Mouse (Mus musculus): Measurements from ENCODE around the gene Fndc3b.
"Not testable (repeated sequence)": the region's sequence is repeated elsewhere in the genome, so short reads cannot be mapped to it uniquely, and the experiment has no call there.

Gene Fndc3b

GRCm38 (mm10) chr3:27421980-27422379 lies 289.1 kb downstream of the Fndc3b start:
- no peak for DNase-seq (ENCODE audit: low read depth, low spot score)

DNA sequence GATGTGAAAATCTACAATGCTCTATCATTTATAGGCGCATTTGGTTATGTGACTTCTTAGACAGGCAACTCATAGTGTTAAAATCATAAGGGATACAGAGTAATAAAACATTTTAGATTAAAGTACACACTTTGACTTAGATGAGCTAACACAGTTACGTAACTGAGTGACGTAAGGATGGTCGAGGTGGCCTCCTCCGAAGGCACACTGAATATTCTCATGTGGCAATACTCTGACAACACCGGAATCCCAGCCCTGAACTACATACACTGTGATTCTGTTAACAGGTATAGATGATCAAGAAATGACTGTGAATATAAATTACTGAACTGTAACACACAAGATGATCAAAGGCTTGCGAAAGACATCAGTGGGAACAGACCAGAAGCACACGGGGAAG lies 292.5 kb downstream of the Fndc3b start:
- DNase-seq (ENCODE audit: low read depth, low spot score) = no peak

DNA sequence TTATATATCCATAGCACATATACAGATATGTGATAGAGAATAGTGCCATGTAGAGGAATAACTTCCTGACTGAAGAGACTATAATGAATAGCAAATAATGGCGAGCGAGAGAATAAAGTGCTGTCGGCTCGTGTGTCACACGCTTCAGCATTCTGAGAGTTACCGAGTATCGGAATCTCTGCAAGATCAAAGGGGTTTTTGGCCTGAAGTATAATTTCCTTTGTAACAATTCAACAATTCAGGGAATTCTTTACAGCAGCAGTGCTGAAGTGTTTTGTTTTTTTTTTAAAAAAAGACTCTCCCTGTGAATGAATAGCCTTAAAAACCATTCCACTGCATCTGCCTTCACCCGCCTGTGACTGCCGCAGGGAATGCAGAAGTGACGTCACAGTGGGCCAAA lies 294.3 kb downstream of the Fndc3b start:
- no peak for DNase-seq (ENCODE audit: low read depth, low spot score)

DNA sequence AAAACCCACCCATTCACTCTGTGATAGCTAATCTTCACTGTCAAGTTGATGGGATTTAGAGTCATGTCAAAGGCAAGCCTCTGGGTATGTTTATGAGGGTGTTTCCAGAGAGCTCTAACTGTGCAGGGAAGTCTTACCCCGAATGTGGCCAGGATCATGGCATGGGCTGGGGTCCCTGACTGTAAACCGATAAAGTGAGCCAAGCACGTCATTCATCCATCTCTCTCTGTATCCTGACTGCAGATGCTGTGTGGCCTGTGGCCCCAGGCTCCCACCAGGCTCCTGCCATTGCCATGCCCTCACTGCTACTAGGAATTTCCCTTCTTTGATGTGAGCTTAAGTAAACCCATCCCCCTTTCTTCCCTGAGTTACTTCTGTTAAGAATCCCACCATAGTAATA lies 297.5 kb downstream of the Fndc3b start:
- DNase-seq (ENCODE audit: low read depth, low spot score) = no peak

DNA sequence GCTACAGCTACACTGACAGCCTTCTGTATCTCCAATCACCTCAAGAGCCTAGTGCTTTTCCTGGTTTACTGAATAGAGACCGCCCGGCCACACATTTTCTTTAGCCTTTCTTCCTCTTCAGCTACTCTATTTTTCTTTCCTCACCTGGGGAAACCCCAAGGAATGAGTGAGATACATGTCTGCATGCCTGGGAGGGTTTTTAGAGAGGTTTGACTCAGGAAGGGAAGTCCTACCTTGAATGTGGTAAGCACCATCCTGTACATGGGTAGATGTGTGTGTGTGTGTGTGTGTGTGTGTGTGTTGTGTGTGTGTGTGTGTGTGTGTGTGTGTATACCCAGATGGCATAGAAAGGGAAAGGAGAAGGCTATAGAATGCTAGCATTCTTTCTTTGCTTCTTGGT lies 299.8 kb downstream of the Fndc3b start:
- no peak for DNase-seq (ENCODE audit: low read depth, low spot score)

DNA sequence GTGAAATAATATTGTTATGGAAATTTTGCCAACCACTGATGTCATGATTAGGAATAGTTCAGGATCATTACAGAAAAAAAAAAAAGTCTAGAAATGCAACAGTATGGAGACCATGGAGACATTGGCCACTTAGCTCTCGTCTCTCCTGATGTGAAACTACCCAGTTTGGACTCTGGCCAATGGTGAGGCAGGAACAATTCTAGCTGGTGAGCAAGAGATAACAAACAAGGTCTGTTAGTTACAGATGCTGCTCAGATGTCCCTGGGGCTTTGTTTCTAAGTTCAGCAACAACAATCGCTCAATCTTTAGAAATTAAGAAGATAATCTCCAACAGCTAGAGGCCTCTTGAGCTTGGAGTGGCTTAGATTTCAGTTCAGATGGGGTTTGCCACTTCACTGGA lies 302.5 kb downstream of the Fndc3b start:
- DNase-seq (ENCODE audit: low read depth, low spot score) = no peak

GRCm38 (mm10) chr3:27406440-27406839 lies 304.7 kb downstream of the Fndc3b start:
- DNase-seq (ENCODE audit: low read depth, low spot score) = peak; percentile 46

DNA sequence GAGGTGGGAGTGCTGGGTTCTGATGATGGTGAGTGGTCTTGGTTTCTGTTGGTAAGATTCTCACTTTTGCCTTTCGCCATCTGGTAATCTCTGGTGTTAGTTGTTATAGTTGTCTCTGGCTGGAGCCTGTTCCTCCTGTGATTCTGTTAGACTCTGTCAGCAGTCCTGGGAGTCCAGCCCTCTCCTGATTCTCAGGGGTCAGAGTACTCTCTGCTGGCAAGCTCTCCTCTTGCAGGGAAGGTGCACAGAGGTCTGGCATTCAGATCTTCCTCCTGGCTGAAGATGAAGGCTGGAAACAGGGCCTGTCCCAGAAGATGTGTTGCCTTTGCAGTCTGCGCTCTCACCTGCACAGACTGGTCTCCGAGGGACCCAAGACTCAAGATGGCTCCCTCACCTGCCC lies 310.1 kb downstream of the Fndc3b start:
- not testable (repeated sequence) for DNase-seq (ENCODE audit: low read depth, low spot score)

DNA sequence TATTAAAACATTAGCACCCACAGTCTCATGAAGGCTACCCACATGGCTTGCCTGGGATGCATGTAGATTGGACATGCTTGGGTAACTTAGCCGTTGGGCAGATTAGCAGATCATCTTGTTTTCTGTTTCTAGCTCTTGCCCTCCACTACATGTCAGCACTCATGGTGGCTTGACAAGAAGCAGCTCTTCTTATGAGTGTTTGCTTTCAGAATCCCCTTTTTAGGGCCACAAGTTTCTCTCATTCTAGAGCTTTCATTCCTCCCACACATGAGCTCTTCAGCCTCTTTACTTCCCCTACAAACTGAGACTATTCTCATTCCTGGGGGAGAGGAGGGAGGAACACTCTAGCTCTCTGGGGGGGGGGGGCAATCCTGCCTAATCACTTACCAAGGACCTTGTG lies 321.2 kb downstream of the Fndc3b start:
- no peak for DNase-seq (ENCODE audit: low read depth, low spot score)

DNA sequence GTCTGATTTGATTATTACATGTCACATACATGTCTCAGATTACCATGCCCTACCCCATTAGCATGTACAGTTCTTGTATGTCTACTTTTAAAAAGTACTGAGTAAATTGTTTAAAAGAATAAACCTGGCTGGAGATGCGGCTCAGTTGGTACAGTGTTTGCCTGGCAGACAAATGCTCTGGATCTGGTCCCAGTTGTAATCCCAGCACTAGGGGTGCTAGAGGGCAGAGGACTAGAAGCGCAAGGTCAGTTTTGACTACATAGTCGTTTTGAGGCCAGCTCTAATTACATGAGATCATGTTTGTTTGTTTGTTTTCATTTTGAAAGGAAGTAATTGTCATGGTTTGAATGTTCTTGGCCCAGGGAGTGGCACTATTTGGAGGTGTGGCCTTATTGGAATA lies 326.3 kb downstream of the Fndc3b start:
- DNase-seq (ENCODE audit: low read depth, low spot score) = peak; percentile 13

- no peak for DNase-seq (ENCODE audit: low read depth, low spot score)
Measured at GRCm38 (mm10) chr3:27377935-27378334, 333.2 kb downstream of the Fndc3b start.

- DNase-seq (ENCODE audit: low read depth, low spot score) = no peak
Measured at GRCm38 (mm10) chr3:27374396-27374795, 336.7 kb downstream of the Fndc3b start.

DNA sequence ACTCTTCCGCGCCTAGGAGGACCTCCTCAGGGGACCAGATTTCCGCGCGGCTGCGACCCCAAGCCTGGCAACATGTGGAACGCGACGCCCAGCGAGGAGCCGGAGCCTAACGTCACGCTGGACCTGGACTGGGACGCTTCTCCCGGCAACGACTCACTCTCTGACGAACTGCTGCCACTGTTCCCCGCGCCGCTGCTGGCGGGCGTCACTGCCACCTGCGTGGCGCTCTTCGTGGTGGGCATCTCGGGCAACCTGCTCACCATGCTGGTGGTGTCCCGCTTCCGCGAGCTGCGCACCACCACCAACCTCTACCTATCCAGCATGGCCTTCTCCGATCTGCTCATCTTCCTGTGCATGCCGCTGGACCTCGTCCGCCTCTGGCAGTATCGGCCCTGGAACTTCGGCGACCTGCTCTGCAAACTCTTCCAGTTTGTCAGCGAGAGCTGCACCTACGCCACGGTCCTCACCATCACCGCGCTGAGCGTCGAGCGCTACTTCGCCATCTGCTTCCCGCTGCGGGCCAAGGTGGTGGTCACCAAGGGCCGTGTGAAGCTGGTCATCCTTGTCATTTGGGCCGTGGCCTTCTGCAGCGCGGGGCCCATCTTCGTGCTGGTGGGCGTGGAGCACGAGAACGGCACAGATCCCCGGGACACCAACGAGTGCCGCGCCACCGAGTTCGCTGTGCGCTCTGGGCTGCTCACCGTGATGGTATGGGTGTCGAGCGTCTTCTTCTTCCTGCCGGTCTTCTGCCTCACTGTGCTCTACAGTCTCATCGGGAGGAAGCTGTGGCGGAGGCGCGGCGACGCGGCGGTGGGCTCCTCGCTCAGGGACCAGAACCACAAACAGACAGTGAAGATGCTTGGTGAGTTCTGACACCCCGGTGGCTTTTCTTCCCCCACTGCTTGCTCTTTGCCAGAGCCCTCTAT lies 339.1 kb downstream of the Fndc3b start:
- peak; percentile 23 for DNase-seq (ENCODE audit: low read depth, low spot score)

DNA sequence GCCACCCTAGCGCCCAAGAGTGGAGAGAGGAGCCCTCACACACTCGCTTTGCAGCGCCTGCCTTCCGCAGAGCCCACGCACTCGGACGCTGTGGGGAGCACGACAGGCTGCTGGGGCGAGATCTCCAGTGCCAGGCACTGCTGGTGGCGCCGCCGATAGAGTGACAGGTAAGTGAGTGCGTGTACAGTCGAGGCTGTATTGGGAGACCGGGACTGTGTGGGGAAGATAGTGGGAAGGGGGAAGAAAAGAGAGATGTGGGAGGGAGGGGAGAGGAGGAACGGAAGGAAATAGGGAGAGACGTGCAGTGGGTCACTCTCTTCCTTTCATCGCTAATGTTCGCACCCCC lies 339.9 kb downstream of the Fndc3b start, which contains the start of gene Ghsr:
TSS of gene Ghsr (plus strand) at position 76 of the 346 bp plus-strand sequence.
- DNase-seq (ENCODE audit: low read depth, low spot score) = no peak

DNA sequence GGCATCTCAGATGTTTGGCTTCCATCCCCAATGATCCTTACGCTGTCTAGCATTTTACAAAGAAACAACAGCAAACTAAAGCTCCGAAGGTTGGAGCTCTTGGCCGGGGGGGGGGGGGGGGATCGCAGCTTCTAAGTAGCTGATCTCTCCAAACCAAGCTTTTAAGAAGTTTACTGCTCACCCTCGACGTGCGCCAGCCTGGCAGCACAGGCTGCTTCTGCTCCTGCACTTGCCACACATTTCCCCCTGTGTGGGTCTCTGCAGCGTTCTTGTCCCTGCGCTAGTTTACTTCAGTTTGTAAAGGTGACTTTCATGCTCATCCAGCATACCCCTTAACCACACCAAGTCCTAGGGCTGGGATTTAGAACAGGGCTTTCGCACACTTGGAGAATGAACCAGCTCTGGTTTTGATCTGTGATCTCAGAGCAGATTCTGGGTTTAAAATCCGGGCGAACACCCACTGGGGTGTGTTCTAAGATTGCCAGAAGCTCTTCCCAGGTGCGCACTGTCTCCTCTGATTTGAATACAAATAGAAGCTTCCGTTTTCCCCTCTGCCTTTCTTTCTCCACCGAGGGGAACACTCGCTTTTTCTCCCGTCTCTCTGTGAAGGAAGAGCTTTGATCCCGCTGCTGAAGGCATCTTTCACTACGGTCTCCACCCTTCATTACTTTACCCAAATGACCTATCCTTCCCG lies 340.4 kb downstream of the Fndc3b start:
- peak; percentile 85 for DNase-seq (ENCODE audit: low read depth, low spot score)

- DNase-seq (ENCODE audit: low read depth, low spot score) = peak; percentile 70
Measured at GRCm38 (mm10) chr3:27370125-27370524, 341.0 kb downstream of the Fndc3b start.
